Mouse (Mus musculus): ENCODE data around the gene Pcolce2. TPM values are rescaled to one million over a fixed set of nuclear protein-coding genes. Genes with fewer than 3 reads are reported as not detected.
"Not testable (repeated sequence)": the region's sequence is repeated elsewhere in the genome, so short reads cannot be mapped to it uniquely, and the experiment has no call there.

Pcolce2 gene
- polyA plus RNA-seq, 1 experiment from 2014 or later: 6.2 TPM

GRCm38 (mm10) chr9:95613426-95614127 lies 23.8 kb upstream of the Pcolce2 start:
- Histone ChIP-seq H3K4me2 (no peak overlapping the region), H3K36me3 (replicated peaks) (no peaks in the 10 kb centered on the region), H3K9ac (no peak overlapping the region), H3K27me3 (no peaks in the 10 kb centered on the region), H3K9me3 (replicated peaks) (no peaks in the 10 kb centered on the region), H3K4me3 (replicated peaks) (no peak overlapping the region), H3K4me1 (replicated peaks) (no peaks in the 10 kb centered on the region), H3K27ac (replicated peaks) (no peak overlapping the region)
- 26% methylated on average over 9 of the region's 9 CpGs for WGBS (ENCODE audit: insufficient replicate concordance)
- ATAC-seq (ENCODE audit: insufficient read depth): no peak

DNA sequence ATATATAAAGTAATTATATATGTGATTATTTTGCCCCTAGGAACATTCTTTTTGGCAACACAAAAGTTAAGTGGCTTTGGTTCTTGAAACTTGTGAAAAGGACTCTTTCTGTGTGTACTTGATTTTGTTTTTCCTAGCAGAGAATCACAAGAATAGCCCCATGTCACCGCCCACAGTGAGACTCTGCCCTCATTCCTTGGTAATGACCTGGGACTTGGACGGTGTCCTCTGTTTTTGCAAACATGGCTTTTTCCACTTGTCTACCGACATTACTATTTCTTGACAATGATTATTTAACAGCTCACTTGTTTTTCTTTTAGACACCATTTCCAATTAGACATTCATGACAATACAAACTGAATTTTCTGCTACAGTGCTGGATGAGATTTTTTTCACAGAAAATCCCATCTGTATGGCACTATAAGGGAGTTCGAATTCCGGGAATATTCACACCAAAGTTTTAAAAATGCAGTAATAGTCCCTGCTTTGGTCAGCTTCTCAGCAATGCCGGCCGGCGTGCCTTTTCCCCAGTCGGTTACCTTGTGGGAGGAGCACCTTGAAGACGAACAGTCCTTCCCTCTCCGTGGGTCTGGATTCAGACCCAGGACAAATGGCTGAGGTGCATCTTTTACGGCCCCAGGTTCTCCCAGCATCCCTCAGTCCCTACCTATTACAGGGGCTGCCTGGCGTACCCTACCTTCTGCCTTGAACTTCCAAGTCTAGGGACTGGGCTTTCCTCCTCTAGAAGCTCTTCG lies 22.4 kb upstream of the Pcolce2 start:
- no peaks in the 10 kb centered on the region for H3K4me1 ChIP-seq (replicated peaks)
- H3K4me2 ChIP-seq: no peak overlapping the region
- no peak overlapping the region for H3K27ac ChIP-seq (replicated peaks)
- no peaks in the 10 kb centered on the region for H3K36me3 ChIP-seq (replicated peaks)
- H3K9me3 ChIP-seq (replicated peaks): no peaks in the 10 kb centered on the region
- ATAC-seq (ENCODE audit: insufficient read depth): no peak
- no peaks in the 10 kb centered on the region for H3K27me3 ChIP-seq
- 63% methylated on average over 14 of the region's 14 CpGs for WGBS (ENCODE audit: insufficient replicate concordance)
- H3K9ac ChIP-seq: no peak overlapping the region
- H3K4me3 ChIP-seq (replicated peaks): no peak overlapping the region

GRCm38 (mm10) chr9:95615961-95616360 lies 21.4 kb upstream of the Pcolce2 start:
- 69% methylated on average over 3 of the region's 3 CpGs for WGBS (ENCODE audit: insufficient replicate concordance)

DNA sequence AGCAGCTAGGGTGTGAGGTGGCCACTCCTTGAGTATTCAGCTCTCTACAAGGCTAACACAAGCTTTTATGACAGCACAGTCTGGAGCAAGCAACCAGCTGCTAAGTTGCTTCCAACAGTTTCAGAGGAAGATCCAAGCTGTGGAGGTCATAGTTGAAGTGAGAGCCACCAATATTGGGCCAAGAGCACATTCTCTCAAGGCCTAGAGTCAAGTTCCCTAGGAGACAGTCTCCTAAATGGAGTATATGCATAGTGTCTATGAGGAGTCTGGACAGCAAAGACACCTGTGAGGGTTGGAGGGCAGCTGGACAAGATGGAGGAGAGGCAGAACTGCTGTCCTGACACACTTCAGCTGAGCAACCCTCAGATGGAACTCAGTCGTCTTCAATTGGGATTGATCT lies 18.8 kb upstream of the Pcolce2 start:
- no peak overlapping the region for H3K9ac ChIP-seq
- no peak overlapping the region for H3K4me3 ChIP-seq (replicated peaks)
- H3K4me2 ChIP-seq: no peak overlapping the region
- H3K27ac ChIP-seq (replicated peaks): no peak overlapping the region
- 50% methylated on average over 1 of the region's 1 CpGs for WGBS (ENCODE audit: insufficient replicate concordance)
- no peaks in the 10 kb centered on the region for H3K36me3 ChIP-seq (replicated peaks)
- no peaks in the 10 kb centered on the region for H3K27me3 ChIP-seq
- no peaks in the 10 kb centered on the region for H3K9me3 ChIP-seq (replicated peaks)
- no peak for ATAC-seq (ENCODE audit: insufficient read depth)
- H3K4me1 ChIP-seq (replicated peaks): no peaks in the 10 kb centered on the region

More at GRCm38 (mm10) chr9:95615961-95616360, 21.4 kb upstream of the Pcolce2 start:
- Histone ChIP-seq H3K9ac (no peak overlapping the region), H3K4me3 (replicated peaks) (no peak overlapping the region), H3K27ac (replicated peaks) (no peak overlapping the region), H3K4me2 (no peak overlapping the region), H3K4me1 (replicated peaks) (no peaks in the 10 kb centered on the region), H3K9me3 (replicated peaks) (no peaks in the 10 kb centered on the region), H3K27me3 (no peaks in the 10 kb centered on the region), H3K36me3 (replicated peaks) (no peaks in the 10 kb centered on the region)
- no peak for ATAC-seq (ENCODE audit: insufficient read depth)

DNA sequence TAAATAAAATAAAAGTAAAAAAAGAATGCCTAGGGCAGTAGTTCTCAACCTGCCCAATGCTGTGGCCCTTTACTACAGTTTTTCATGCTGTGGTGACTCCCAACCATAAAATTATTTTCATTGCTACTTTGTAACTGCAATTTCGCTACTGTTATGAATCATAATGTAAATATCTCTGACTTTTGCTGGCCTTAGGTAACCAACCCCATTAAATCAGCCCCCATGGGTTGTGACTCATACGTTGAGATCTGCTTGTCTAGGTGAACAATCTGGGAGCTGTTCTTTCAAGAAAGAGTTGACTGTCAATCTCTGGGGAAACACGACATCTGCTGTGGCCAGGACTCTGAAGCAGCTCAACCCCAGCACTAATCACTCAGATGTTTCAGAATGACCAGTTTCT lies 13.3 kb upstream of the Pcolce2 start:
- H3K27ac ChIP-seq (replicated peaks): no peak overlapping the region
- H3K36me3 ChIP-seq (replicated peaks): no peaks in the 10 kb centered on the region
- no peak for ATAC-seq (ENCODE audit: insufficient read depth)

GRCm38 (mm10) chr9:95628439-95628948 lies 8.9 kb upstream of the Pcolce2 start:
- H3K4me2 ChIP-seq: no peak overlapping the region
- H3K9me3 ChIP-seq (replicated peaks): no peaks in the 10 kb centered on the region
- H3K36me3 ChIP-seq (replicated peaks): no peaks in the 10 kb centered on the region
- no peak overlapping the region for H3K9ac ChIP-seq
- no peaks in the 10 kb centered on the region for H3K27me3 ChIP-seq
- no peaks in the 10 kb centered on the region for H3K4me1 ChIP-seq (replicated peaks)
- H3K4me3 ChIP-seq (replicated peaks): no peak overlapping the region
- WGBS (ENCODE audit: insufficient replicate concordance): 58% methylated on average over 6 of the region's 6 CpGs
- no peak overlapping the region for H3K27ac ChIP-seq (replicated peaks)
- ATAC-seq (ENCODE audit: insufficient read depth): no peak

More for the DNA sequence above, 13.3 kb upstream of the Pcolce2 start:
- Histone ChIP-seq H3K9ac (no peak overlapping the region), H3K4me2 (no peak overlapping the region), H3K4me1 (replicated peaks) (no peaks in the 10 kb centered on the region), H3K4me3 (replicated peaks) (no peak overlapping the region), H3K27me3 (no peaks in the 10 kb centered on the region), H3K9me3 (replicated peaks) (no peaks in the 10 kb centered on the region)
- WGBS (ENCODE audit: insufficient replicate concordance): 64% methylated on average over 3 of the region's 3 CpGs

- 60% methylated on average over 2 of the region's 2 CpGs for WGBS (ENCODE audit: insufficient replicate concordance)
- H3K27ac ChIP-seq (replicated peaks): not testable (repeated sequence)
Measured at GRCm38 (mm10) chr9:95629561-95629960, 7.8 kb upstream of the Pcolce2 start.

DNA sequence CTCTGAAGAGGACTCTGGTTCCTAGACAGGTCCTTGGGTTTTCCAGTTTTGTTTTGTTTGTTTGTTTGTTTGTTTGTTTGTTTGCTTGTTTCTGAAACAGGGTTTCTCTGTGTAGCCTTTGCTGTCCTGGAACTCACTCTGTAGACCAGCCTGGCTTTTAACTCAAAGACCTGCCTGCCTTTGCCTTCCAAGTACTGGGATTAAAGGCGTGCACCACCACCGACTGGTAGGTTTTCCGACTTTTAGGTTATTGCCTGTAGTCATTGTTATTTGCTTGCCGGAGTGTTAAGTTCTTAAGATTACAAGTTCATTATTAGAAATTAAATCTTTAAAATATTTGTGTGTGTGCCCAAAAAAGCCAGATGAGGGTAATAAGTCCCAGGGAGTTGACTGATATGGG lies 1.0 kb upstream of the Pcolce2 start:
- no peak overlapping the region for H3K9ac ChIP-seq
- ATAC-seq (ENCODE audit: insufficient read depth): no peak
- H3K4me3 ChIP-seq (replicated peaks): no peak overlapping the region
- no peak overlapping the region for H3K27ac ChIP-seq (replicated peaks)
- H3K4me2 ChIP-seq: no peak overlapping the region
- no peaks in the 10 kb centered on the region for H3K36me3 ChIP-seq (replicated peaks)
- H3K27me3 ChIP-seq: peaks cover 58% of the 10 kb centered on the region
- no peaks in the 10 kb centered on the region for H3K9me3 ChIP-seq (replicated peaks)
- no peaks in the 10 kb centered on the region for H3K4me1 ChIP-seq (replicated peaks)
- WGBS (ENCODE audit: insufficient replicate concordance): 51% methylated on average over 4 of the region's 4 CpGs

More at GRCm38 (mm10) chr9:95629561-95629960, 7.8 kb upstream of the Pcolce2 start:
- not testable (repeated sequence) for H3K9ac ChIP-seq; H3K27me3 ChIP-seq; H3K4me2 ChIP-seq; H3K4me1 ChIP-seq (replicated peaks); ATAC-seq (ENCODE audit: insufficient read depth); H3K9me3 ChIP-seq (replicated peaks); H3K4me3 ChIP-seq (replicated peaks); H3K36me3 ChIP-seq (replicated peaks)

DNA sequence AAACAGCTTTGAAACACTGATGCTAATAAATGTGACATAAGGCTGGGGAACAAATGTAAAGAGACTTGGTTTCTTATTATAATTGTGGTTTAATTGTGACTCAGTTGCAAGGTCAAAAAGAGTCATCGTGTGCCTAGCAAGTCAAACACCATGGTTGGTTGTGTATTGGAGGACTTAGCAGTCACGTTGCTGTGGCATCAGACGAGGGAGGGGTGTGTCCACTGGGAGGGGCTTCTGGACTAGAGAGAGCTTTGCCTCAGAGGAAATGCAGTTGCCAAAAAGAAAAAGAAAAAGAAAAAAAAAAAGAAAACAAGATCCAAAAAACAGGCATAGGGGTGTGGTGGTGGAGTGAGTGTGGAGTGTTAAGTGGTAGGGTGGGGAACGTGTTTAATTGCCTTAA lies 2.5 kb downstream of the Pcolce2 start:
- ATAC-seq (ENCODE audit: insufficient read depth): no peak
- Histone ChIP-seq H3K9ac (no peak overlapping the region), H3K4me1 (replicated peaks) (no peaks in the 10 kb centered on the region), H3K27ac (replicated peaks) (no peak overlapping the region), H3K27me3 (peaks cover 51% of the 10 kb centered on the region), H3K36me3 (replicated peaks) (no peaks in the 10 kb centered on the region), H3K4me3 (replicated peaks) (no peak overlapping the region), H3K9me3 (replicated peaks) (no peaks in the 10 kb centered on the region), H3K4me2 (no peak overlapping the region)
- WGBS (ENCODE audit: insufficient replicate concordance): 21% methylated on average over 4 of the region's 4 CpGs

GRCm38 (mm10) chr9:95645926-95646325 lies 8.5 kb downstream of the Pcolce2 start:
- WGBS (ENCODE audit: insufficient replicate concordance): 63% methylated on average over 8 of the region's 8 CpGs
- H3K4me3 ChIP-seq (replicated peaks): no peak overlapping the region
- no peak overlapping the region for H3K9ac ChIP-seq
- no peaks in the 10 kb centered on the region for H3K27me3 ChIP-seq
- ATAC-seq (ENCODE audit: insufficient read depth): no peak
- no peaks in the 10 kb centered on the region for H3K36me3 ChIP-seq (replicated peaks)
- H3K4me2 ChIP-seq: no peak overlapping the region
- H3K27ac ChIP-seq (replicated peaks): no peak overlapping the region
- H3K9me3 ChIP-seq (replicated peaks): no peaks in the 10 kb centered on the region
- H3K4me1 ChIP-seq (replicated peaks): no peaks in the 10 kb centered on the region

GRCm38 (mm10) chr9:95653363-95653762 lies 16.0 kb downstream of the Pcolce2 start:
- Histone ChIP-seq H3K4me2 (no peak overlapping the region), H3K4me1 (replicated peaks) (no peaks in the 10 kb centered on the region), H3K27ac (replicated peaks) (no peak overlapping the region), H3K36me3 (replicated peaks) (no peaks in the 10 kb centered on the region), H3K27me3 (no peaks in the 10 kb centered on the region), H3K9ac (no peak overlapping the region), H3K4me3 (replicated peaks) (no peak overlapping the region), H3K9me3 (replicated peaks) (no peaks in the 10 kb centered on the region)
- no peak for ATAC-seq (ENCODE audit: insufficient read depth)
- WGBS (ENCODE audit: insufficient replicate concordance): 73% methylated on average over 6 of the region's 6 CpGs
